Mouse (Mus musculus) forelimb bud, embryonic 11.5 days (tissue): ENCODE results near the gene Tmem41b.
"Not testable (repeated sequence)": the region's sequence is repeated elsewhere in the genome, so short reads cannot be mapped to it uniquely, and the experiment has no call there.

ENCODE experiments used
- DNase-seq: peaks from one replicate; pipeline ENCODE4 v3.0.0-alpha.2; 2012; ENCODE audit warnings: low read depth, low spot score

Tmem41b gene

GRCm38 (mm10) chr7:109977131-109977530, 9.6 kb downstream of the Tmem41b start:
- DNase-seq: not testable (repeated sequence)

DNA sequence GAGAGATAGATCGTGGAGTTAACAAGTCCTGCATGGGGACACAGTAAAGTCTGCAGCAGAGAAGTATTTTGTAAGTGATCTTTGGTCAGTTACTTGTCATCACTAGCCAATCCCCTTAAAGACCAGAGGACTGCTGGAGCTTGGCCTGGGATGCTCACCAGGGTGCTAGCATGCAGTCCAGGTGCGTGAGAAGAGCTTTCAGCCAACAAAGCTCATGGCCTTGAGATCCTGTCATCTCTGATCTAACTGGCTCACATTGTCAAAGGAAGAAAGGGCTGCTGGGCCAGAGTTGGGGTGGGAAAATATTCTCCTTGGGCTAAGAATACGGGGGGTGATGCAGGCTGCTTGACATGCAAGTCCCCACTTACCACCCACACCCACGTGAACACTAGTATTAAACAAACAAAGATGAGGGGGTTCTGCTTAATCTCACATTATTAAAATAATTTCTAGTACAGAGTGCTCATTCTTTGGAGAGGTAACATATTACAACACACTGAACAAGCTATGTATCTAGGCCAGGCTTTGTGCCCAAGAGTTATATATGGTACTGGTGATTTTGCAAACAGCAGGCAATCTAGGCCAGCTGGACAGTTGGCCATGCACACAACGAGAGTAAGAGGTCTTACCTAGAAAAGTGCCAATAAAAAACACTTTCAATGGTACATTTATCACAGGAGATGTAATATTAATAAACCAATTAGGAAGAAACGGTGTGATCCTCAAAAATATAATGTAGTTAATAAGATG, 10.6 kb downstream of the Tmem41b start:
- DNase-seq: no peak

GRCm38 (mm10) chr7:109969542-109969941, 17.2 kb downstream of the Tmem41b start:
- DNase-seq: no peak

- no peak for DNase-seq
Observed at GRCm38 (mm10) chr7:109968924-109969450, 17.7 kb downstream of the Tmem41b start.

GRCm38 (mm10) chr7:109967805-109968579, 18.7 kb downstream of the Tmem41b start:
- no peak for DNase-seq

- no peak for DNase-seq
Observed at GRCm38 (mm10) chr7:109965658-109966057, 21.1 kb downstream of the Tmem41b start.

DNA sequence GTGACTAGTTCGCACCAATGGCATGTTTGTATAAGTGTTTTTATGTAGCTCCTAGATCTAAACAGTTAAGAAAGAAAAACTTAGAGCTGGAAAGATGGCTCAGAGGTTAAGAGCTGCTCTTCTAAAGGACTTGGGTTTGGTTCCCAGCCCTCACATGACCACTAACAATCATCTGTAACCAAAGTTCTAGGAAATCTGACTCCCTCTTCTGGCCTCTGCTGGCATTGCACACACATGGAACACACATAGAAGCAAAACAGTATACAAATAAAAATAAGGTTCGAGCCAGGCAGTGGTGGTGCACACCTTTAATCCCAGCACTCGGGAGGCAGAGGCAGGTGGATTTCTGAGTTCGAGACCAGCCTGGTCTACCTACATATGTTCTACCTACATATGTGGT, 23.0 kb downstream of the Tmem41b start:
- no peak for DNase-seq

GRCm38 (mm10) chr7:109962596-109962995, 24.1 kb downstream of the Tmem41b start:
- DNase-seq: no peak

DNA sequence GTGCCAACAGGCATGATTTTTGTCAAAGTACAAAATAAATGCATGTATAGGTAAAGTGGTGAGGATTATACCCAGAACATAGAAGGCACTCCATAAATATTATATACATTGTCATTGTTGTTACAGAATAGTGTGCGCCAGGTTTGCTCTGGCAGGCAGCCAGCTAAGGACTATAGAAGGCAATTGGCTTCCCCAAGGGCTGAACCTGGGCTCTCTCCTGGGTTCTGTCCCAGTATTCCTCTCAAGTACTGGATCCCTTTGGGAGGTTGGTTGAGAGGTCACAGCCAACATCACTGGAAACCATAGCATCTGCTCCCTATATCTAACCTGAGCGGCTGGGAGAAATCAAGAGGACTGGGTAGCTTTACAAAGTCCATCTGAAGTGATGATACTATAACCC, 25.2 kb downstream of the Tmem41b start:
- no peak for DNase-seq

GRCm38 (mm10) chr7:109960613-109961154, 26.0 kb downstream of the Tmem41b start:
- no peak for DNase-seq

- peak; percentile 71 for DNase-seq
Observed at GRCm38 (mm10) chr7:109959716-109960612, 26.8 kb downstream of the Tmem41b start, which contains the start of gene Dennd5a. TSS of gene Dennd5a (minus strand) at chr7:109960470.

GRCm38 (mm10) chr7:109958843-109959715, 27.6 kb downstream of the Tmem41b start:
- no peak for DNase-seq

GRCm38 (mm10) chr7:109957996-109958789, 28.5 kb downstream of the Tmem41b start:
- no peak for DNase-seq

- DNase-seq: no peak
Observed at GRCm38 (mm10) chr7:109954622-109955401, 31.9 kb downstream of the Tmem41b start.

DNA sequence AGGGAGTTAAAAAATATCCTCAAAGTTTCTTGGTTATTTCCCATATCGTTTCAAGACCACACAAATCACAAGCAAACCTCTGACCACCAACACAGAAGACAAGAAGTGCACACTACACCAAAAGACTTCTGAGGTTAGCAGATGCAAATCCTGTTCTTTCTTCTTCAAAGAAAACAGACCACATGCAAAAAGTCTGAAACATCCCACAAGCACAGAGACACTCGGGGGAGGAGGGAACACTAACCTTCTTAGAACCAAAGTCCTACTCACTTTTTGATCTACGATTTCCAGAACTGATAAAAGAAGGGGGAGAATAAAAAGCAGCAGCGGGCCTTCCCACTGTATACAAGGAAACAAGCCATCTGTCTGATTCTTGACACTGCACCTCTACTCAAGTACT, 35.4 kb downstream of the Tmem41b start:
- no peak for DNase-seq

DNA sequence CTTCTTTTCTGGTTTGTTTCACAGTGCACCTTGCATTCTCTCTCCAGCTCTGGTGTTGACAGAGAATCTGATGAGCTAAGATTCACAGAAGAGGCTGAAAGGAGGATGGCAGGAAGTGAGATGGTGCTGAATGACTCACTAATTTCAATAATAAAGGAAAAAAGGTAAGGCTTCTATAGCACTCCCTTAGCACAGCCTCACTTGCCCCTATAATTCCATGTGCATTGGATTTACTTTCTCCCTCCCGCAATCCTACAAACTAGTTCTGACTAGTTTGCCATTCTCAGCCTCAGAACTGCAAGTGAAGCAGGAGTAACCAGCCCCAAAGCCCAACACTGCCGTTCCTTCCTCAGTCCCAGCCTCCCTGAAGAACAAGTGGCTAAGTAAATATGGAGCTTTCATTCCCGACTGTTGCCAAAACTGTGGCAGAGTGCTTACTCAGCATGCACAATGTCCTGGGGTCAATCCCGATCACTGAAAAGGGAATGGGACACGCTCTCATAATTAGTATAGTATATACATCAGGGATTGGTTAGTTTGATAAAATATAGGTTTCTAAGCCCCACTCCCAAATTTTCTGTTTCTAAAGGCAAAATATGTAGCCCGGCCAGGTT, 42.2 kb downstream of the Tmem41b start:
- DNase-seq: no peak

- DNase-seq: no peak
Observed at GRCm38 (mm10) chr7:109929628-109930027, 57.1 kb downstream of the Tmem41b start.

DNA sequence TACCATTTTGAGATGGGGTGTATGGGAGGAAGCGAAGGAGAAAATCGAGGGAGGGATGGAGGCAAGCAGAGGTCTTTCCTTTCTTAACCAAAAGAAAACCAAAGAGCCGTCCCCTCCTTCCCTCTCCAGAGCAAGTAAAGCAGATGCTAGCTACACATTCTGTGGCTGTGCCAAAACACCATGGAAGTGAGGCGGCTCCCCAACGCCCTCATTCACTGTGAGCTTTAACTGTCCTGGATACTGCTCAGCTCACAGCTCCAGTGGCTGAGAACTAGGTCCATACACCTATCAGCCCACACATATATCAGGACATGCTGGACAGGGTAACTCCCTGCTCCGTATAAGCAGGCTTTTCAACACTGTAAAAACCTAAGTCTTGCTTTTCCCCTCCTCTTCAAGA, 58.4 kb downstream of the Tmem41b start:
- DNase-seq: no peak
